Comparison of ENCODE assay signal across 13 mouse cellular contexts in the genomic region with DNA sequence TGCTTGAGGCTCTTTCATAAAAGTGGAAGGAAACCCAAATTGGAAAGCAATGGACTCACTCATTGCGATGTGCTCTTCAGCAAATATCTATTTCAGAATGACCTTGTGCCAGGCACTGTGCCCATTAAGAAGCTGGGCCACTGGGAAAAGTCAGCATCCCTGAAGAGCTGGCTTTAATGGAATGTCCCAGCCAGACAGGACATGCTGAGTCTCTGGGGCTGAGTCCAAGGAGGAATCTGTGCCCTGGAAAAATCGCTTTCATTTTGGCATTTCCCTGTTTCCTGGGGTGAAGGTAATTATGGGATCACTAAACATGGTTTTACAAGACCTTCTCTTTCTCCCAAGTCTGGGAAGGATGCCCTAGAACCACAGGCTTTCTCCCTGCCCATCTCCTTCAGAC.
DNase-seq lines count a peak whose midpoint lies in the region; ATAC-seq and TF ChIP-seq lines count a peak whose summit lies in the region.
"Had no signal": no experiment of that assay in that cellular context is flagged by ENCODE, and none has a peak within 500 bp of the region (broad histone marks: within the 10 kb centered on the region; RNA-seq: fewer than 3 reads in every experiment).

No protein-coding gene starts in this region.

- no peaks in the 10 kb centered on the region for H3K27me3 ChIP-seq in liver, adult 2 months (ENCODE audit: control insufficient read depth, insufficient read depth, low read length)
- H3K27me3 ChIP-seq in forebrain, embryonic 10.5 days (ENCODE audit: poor library complexity, severe bottlenecking), result no peaks in the 10 kb centered on the region
- H3K27me3 ChIP-seq in kidney, embryonic 15.5 days, result no peaks in the 10 kb centered on the region
- H3K27me3 ChIP-seq: forebrain, embryonic 12.5 days; neural tube, embryonic 13.5 days had no signal

- no peak overlapping the region for H3K4me2 ChIP-seq in kidney, embryonic 15.5 days
- H3K4me2 ChIP-seq: forebrain, embryonic 12.5 days; liver, embryonic 11.5 days; lung, embryonic 14.5 days; neural tube, embryonic 13.5 days had no signal

- H3K4me1 ChIP-seq in liver, adult 2 months (ENCODE audit: control insufficient read depth, insufficient read depth, low read length), result peaks cover 4% of the 10 kb centered on the region; the same call in 1 of the 2 replicates
- no peaks in the 10 kb centered on the region for H3K4me1 ChIP-seq in forebrain, embryonic 10.5 days
- H3K4me1 ChIP-seq in kidney, embryonic 15.5 days, result peaks cover 5% of the 10 kb centered on the region
- H3K4me1 ChIP-seq: forebrain, embryonic 12.5 days; neural tube, embryonic 13.5 days had no signal

- TF ChIP-seq CTCF in liver, adult 2 months (IDR thresholded peaks at IDR 0.05; ENCODE audit: low read depth, low read length), result no peak

- peak; percentile 9 for DNase-seq in liver, adult 2 months (ENCODE audit: extremely low read depth, low read depth, low spot score)
- no peak for DNase-seq in liver
- peak; percentile 62 for DNase-seq in cerebellum, adult 11-12 months
- peak; percentile 72 to 79 for DNase-seq in cerebellum, postnatal 25 days
- DNase-seq in forebrain, embryonic 10.5 days (ENCODE audit: extremely low spot score, low spot score), result no peak
- DNase-seq in embryo, embryonic 10 days (ENCODE audit: low spot score), result no peak
- DNase-seq: heart, adult 2 months; lung, embryonic 14.5 days; right cerebral cortex, postnatal 4 days had no signal

- H3K9ac ChIP-seq in liver, adult 2 months (ENCODE audit: low read depth, low read length), result no peak overlapping the region
- no peak overlapping the region for H3K9ac ChIP-seq in kidney, embryonic 15.5 days
- H3K9ac ChIP-seq: forebrain, embryonic 12.5 days; lung, embryonic 14.5 days; neural tube, embryonic 13.5 days had no signal

- no peaks in the 10 kb centered on the region for H3K9me3 ChIP-seq in forebrain, embryonic 10.5 days
- H3K9me3 ChIP-seq in kidney, embryonic 15.5 days (replicated peaks), result no peaks in the 10 kb centered on the region
- H3K9me3 ChIP-seq: forebrain, embryonic 12.5 days; neural tube, embryonic 13.5 days had no signal

- no peak for ATAC-seq in kidney, embryonic 15.5 days (replicated peaks; ENCODE audit: low FRiP score)

- no peak overlapping the region for H3K27ac ChIP-seq in liver, adult 2 months (replicated peaks; ENCODE audit: insufficient read depth, low read depth, low read length)
- H3K27ac ChIP-seq in forebrain, embryonic 10.5 days, result no peak overlapping the region
- no peak overlapping the region for H3K27ac ChIP-seq in kidney, embryonic 15.5 days
- H3K27ac ChIP-seq: forebrain, embryonic 12.5 days; heart, adult 2 months; neural tube, embryonic 13.5 days had no signal

- no peaks in the 10 kb centered on the region for H3K36me3 ChIP-seq in liver, adult 2 months (ENCODE audit: control insufficient read depth, insufficient read depth, low read length)
- H3K36me3 ChIP-seq in forebrain, embryonic 10.5 days (replicated peaks), result no peaks in the 10 kb centered on the region
- H3K36me3 ChIP-seq in kidney, embryonic 15.5 days, result no peaks in the 10 kb centered on the region
- H3K36me3 ChIP-seq: forebrain, embryonic 12.5 days; neural tube, embryonic 13.5 days had no signal

- no peak overlapping the region for H3K4me3 ChIP-seq in liver, adult 2 months (ENCODE audit: insufficient read depth, low read depth, low read length)
- no peak overlapping the region for H3K4me3 ChIP-seq in forebrain, embryonic 10.5 days
- no peak overlapping the region for H3K4me3 ChIP-seq in kidney, embryonic 15.5 days (replicated peaks)
- H3K4me3 ChIP-seq: forebrain, embryonic 12.5 days; heart, adult 2 months; neural tube, embryonic 13.5 days had no signal

- 43% methylated on average over 2 of the region's 2 CpGs for WGBS in liver, adult 2 months
- 83% methylated on average over 2 of the region's 2 CpGs for whole genome bisulfite sequencing in forebrain, embryonic 10.5 days
- 88% methylated on average over 2 of the region's 2 CpGs for WGBS in kidney, embryonic 15.5 days

- no peaks in the 10 kb centered on the region for H3K79me2 ChIP-seq in liver, adult 2 months (ENCODE audit: control insufficient read depth, insufficient read depth, low read length)

- TF ChIP-seq POLR2A in liver, adult 2 months (IDR thresholded peaks at IDR 0.05; ENCODE audit: extremely low read depth, insufficient read depth, low read length), result no peak

Comparison
In these comparisons a context has a peak if more than half of its experiments do, and no peak if none do; other contexts are left out.
1. DNase-seq: peak in liver, adult 2 months (single experiment), cerebellum, adult 11-12 months (single experiment) and cerebellum, postnatal 25 days (2 of 2); none in liver (single experiment), forebrain, embryonic 10.5 days (single experiment) and embryo, embryonic 10 days (single experiment).